Mouse (Mus musculus) lung, embryonic 14.5 days (tissue): ENCODE measurements around the gene Clec2g. TPM values are rescaled to one million over a fixed set of nuclear protein-coding genes. Genes with fewer than 3 reads are reported as not detected.
"Not testable (repeated sequence)": the region's sequence is repeated elsewhere in the genome, so short reads cannot be mapped to it uniquely, and the experiment has no call there.

Experiments
- ATAC-seq: fragments of 200-750 bp; cut with Nextera tagmentation; 2 replicates; pipeline ENCODE4 v1.8.0; 2017; ENCODE audit warnings: mild to moderate bottlenecking, moderate TSS enrichment, moderate library complexity; ENCODE audit not compliant: insufficient read depth
- DNase-seq: peaks from one replicate; pipeline ENCODE4 v3.0.0-alpha.2; 2015
- H3K27ac ChIP-seq: fragments of 300-500 bp; sonication (generic); 2 replicates; pipeline ENCODE4 v1.5.1; 2014; ENCODE audit warnings: low read depth, mild to moderate bottlenecking, moderate library complexity
- H3K27me3 ChIP-seq: fragments of 300-500 bp; sonication (generic); 2 replicates; pipeline ENCODE4 v1.6.1; 2014; ENCODE audit warnings: low read length, control low read depth; ENCODE audit not compliant: insufficient read depth
- H3K36me3 ChIP-seq: fragments of 300-500 bp; sonication (generic); 2 replicates; pipeline ENCODE4 v1.6.1; 2014; ENCODE audit warnings: control low read depth; ENCODE audit not compliant: insufficient read depth
- H3K4me1 ChIP-seq: fragments of 300-500 bp; sonication (generic); 2 replicates; pipeline ENCODE4 v1.6.1; 2014; ENCODE audit warnings: antibody characterized with exemption, control low read depth; ENCODE audit not compliant: insufficient read depth
- H3K4me2 ChIP-seq: fragments of 300-500 bp; sonication (generic); 2 replicates; pipeline ENCODE4 v1.6.1; 2014; ENCODE audit warnings: mild to moderate bottlenecking
- H3K4me3 ChIP-seq: fragments of 300-500 bp; sonication (generic); 2 replicates; pipeline ENCODE4 v1.5.1; 2014; ENCODE audit warnings: low read depth, low read length
- H3K9ac ChIP-seq: fragments of 300-500 bp; sonication (generic); 2 replicates; pipeline ENCODE4 v1.6.1; 2014
- H3K9me3 ChIP-seq: fragments of 300-500 bp; sonication (generic); 2 replicates; pipeline ENCODE4 v1.6.1; 2016; ENCODE audit warnings: low read depth, low read length, control low read depth
- CTCF ChIP-seq: IDR thresholded peaks from 2 replicates; pipeline ENCODE4 v1.5.1; 2016; ENCODE audit warnings: antibody characterized with exemption, low read depth
- WGBS: fragments of 180-500 bp; shearing (Covaris S2); extraction: QIAGEN DNeasy Blood & Tissue Kit; methylation state at CpG from one replicate; pipeline ENCODE4 v1.1.7; 2014; 5-methylcytosine and 5-hydroxymethylcytosine counted together
- polyA plus RNA-seq: library from polyadenylated mRNA; unstranded; fragments of >200 nt; fragmentation: Nextera tagmentation; extraction: Ambion mirVana; gene quantifications from 2 replicates; pipeline ENCODE4 v1.2.1, GENCODE M21; 2014

Gene Clec2g
- polyA plus RNA-seq, 1 experiment from 2014 or later = not detected

GRCm38 (mm10) chr6:128964519-128964918, 30.3 kb downstream of the Clec2g start:
- DNase-seq = no peak
- H3K36me3 ChIP-seq = no peaks in the 10 kb centered on the region
- no peak overlapping the region for H3K4me3 ChIP-seq
- no peak for ATAC-seq
- no peak overlapping the region for H3K4me2 ChIP-seq
- H3K27ac ChIP-seq = no peak overlapping the region
- no peak overlapping the region for H3K9ac ChIP-seq
- no peaks in the 10 kb centered on the region for H3K9me3 ChIP-seq
- no peaks in the 10 kb centered on the region for H3K27me3 ChIP-seq
- TF ChIP-seq CTCF = no peak
- H3K4me1 ChIP-seq = no peaks in the 10 kb centered on the region

DNA sequence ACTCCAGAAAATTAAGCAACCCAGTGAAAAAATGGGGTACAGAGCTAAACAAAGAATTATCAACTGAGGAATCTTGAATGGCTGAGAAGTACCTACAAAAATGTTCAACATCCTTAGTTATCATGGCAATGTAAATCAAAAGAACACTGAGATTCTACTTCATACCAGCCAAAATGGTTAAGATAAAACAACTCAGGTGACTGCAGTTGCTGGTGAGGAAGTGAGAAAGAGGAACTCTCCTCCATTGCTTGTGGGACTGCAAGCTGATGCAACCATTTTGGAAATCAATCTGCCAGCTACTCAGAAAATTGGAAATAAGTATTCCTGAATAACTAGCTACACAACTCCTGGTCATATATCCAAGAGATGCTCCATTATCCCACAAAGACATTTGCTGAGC, 34.3 kb downstream of the Clec2g start:
- Histone ChIP-seq H3K9ac (no peak overlapping the region), H3K27ac (no peak overlapping the region), H3K27me3 (no peaks in the 10 kb centered on the region), H3K4me2 (no peak overlapping the region), H3K4me3 (no peak overlapping the region), H3K9me3 (no peaks in the 10 kb centered on the region), H3K36me3 (no peaks in the 10 kb centered on the region), H3K4me1 (no peaks in the 10 kb centered on the region)
- no peak for TF ChIP-seq CTCF
- no peak for DNase-seq
- ATAC-seq = no peak

DNA sequence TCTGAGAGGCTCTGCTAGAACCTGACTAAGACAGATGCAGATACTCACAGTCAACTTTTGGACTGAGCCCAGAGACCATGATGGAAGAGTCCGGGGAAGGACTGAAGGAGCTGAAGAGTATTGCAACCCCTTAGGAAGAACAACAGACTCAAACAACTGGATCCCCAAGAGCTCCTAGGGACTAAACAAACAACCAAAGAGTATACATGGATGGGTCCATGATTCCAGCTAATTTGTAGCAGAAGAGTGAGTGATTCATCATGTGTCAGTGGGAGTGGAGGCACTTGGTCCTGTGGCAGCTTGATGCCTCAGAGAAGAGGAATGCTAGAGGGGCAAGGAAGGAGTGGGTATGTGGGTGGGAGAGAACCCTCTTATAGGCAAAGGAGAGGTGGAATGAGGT, 35.6 kb downstream of the Clec2g start:
- Histone ChIP-seq H3K9me3 (no peaks in the 10 kb centered on the region), H3K4me3 (no peak overlapping the region), H3K36me3 (no peaks in the 10 kb centered on the region), H3K27ac (no peak overlapping the region), H3K27me3 (no peaks in the 10 kb centered on the region), H3K4me2 (no peak overlapping the region), H3K9ac (no peak overlapping the region), H3K4me1 (no peaks in the 10 kb centered on the region)
- ATAC-seq (no peak), DNase-seq (no peak)
- no peak for TF ChIP-seq CTCF
- WGBS = 55% methylated on average over 1 of the region's 1 CpGs

- not testable (repeated sequence) for H3K27me3 ChIP-seq, H3K4me1 ChIP-seq, ATAC-seq, H3K4me3 ChIP-seq, H3K4me2 ChIP-seq, H3K9ac ChIP-seq, H3K36me3 ChIP-seq, H3K27ac ChIP-seq, DNase-seq, H3K9me3 ChIP-seq
- 90% methylated on average over 20 of the region's 20 CpGs for WGBS
Measured at GRCm38 (mm10) chr6:128970508-128971393, 36.6 kb downstream of the Clec2g start.

DNA sequence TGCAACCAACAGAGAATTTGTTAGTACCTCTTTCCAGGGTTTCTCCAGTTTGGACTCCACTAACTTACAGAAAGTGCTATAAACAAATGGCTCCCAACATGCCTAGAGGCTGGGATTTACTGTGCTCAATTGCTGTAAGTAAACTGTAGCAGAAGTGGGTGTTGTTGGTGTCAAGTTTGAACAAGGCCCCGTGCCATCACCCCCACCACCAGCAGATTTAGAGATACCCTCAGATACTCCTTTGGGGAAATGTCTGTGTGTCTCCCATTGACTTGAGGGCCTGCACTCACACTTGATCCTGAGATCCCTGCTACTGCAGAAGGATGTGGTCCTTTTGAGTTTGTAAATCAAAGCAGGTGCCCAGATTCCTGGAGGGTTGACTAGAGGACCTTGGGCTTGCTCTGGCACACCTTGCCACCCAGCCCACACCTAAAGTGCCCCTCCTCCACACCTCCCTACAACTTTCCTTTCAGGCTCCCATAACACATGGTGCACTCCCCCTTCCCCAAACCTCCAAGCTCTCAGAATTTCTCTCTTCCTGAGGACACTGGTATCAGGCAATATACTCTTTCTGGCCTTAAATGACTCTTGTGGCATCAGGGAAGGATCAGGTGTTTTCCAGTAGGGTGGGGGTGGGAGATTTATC, 37.3 kb downstream of the Clec2g start:
- TF ChIP-seq CTCF = no peak
- Histone ChIP-seq H3K36me3 (no peaks in the 10 kb centered on the region), H3K27me3 (no peaks in the 10 kb centered on the region), H3K4me2 (no peak overlapping the region), H3K27ac (no peak overlapping the region), H3K4me1 (no peaks in the 10 kb centered on the region), H3K9ac (no peak overlapping the region), H3K4me3 (no peak overlapping the region), H3K9me3 (no peaks in the 10 kb centered on the region)
- ATAC-seq (no peak), DNase-seq (no peak)
- 62% methylated on average over 1 of the region's 1 CpGs for WGBS

GRCm38 (mm10) chr6:128972156-128972555, 38.0 kb downstream of the Clec2g start:
- H3K27me3 ChIP-seq = no peaks in the 10 kb centered on the region
- TF ChIP-seq CTCF = no peak
- no peak overlapping the region for H3K9ac ChIP-seq
- ATAC-seq = peak; percentile 38; the same call in 1 of the 2 replicates
- no peak overlapping the region for H3K27ac ChIP-seq
- no peak overlapping the region for H3K4me2 ChIP-seq
- WGBS = 81% methylated on average over 2 of the region's 2 CpGs
- H3K4me1 ChIP-seq = no peaks in the 10 kb centered on the region
- no peak overlapping the region for H3K4me3 ChIP-seq
- H3K36me3 ChIP-seq = no peaks in the 10 kb centered on the region
- no peaks in the 10 kb centered on the region for H3K9me3 ChIP-seq
- DNase-seq = no peak

DNA sequence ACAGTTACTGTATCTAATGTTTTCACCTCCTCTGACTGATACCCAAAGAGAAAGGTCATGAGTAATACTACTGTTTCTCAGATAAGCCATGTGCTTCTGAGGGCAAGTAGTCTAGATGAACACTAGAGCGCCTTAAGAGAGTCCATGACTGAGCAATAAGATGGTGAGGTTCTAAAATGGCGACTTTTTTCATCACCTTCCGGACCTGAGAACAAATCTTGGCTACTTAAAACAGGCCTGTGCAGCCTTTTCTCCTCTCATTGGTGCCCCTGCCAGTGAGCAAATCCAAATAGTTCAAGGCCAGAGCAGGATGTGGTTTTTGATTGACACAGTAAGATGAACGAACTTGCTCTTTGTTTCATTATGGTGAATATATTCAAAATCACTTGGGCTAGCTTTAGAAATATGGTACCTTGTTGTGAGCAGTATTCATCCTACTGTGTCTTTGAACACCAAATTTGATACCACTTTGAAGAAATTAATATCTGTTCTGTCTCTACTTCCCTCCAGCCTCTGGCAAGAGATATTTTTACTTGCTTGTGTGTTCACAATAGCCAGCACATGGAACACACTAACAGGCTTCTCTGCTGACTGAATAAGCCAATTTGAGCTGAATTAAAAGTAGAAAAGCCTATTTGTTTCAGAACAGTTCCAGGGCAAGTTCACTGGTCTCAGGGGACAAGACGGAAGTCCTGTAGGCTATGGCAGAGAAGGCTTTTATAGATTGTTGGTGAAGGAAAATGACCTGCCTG, 38.7 kb downstream of the Clec2g start:
- Histone ChIP-seq H3K36me3 (no peaks in the 10 kb centered on the region), H3K9ac (no peak overlapping the region), H3K4me2 (no peak overlapping the region), H3K9me3 (no peaks in the 10 kb centered on the region), H3K27me3 (no peaks in the 10 kb centered on the region), H3K4me3 (no peak overlapping the region), H3K4me1 (no peaks in the 10 kb centered on the region), H3K27ac (no peak overlapping the region)
- DNase-seq (no peak), ATAC-seq (no peak)
- TF ChIP-seq CTCF = no peak
- 82% methylated on average over 5 of the region's 5 CpGs for WGBS
